Mouse (Mus musculus) embryo, embryonic 11.5 days (tissue): ENCODE measurements around the gene Olfr104-ps.

Experiments
- DNase-seq: peaks from one replicate; pipeline ENCODE4 v3.0.0-alpha.2; 2012; ENCODE audit warnings: low read depth, low spot score

Olfr104-ps gene

DNA sequence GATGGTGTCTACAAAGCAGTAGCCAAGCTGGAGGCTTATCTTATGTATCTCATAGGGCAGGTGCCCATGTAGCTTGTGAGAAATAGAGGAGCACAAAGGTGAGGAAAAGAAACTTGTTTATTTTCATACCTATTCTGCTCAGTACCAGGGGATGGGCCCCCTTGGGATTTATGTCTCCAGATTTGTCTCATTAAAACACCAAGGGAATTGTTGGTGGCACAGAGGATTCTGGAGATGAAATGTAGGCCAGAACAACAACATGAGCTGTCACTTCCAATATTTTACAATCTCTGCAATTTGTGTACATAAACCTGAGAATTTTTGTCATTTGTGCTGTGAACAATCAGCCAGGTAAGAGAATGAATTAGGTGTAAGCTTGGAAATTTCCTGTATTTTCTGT, at the start of gene Olfr104-ps:
TSS of gene Olfr104-ps (plus strand) at position 301 of the 400 bp plus-strand sequence.
- DNase-seq: no peak

DNA sequence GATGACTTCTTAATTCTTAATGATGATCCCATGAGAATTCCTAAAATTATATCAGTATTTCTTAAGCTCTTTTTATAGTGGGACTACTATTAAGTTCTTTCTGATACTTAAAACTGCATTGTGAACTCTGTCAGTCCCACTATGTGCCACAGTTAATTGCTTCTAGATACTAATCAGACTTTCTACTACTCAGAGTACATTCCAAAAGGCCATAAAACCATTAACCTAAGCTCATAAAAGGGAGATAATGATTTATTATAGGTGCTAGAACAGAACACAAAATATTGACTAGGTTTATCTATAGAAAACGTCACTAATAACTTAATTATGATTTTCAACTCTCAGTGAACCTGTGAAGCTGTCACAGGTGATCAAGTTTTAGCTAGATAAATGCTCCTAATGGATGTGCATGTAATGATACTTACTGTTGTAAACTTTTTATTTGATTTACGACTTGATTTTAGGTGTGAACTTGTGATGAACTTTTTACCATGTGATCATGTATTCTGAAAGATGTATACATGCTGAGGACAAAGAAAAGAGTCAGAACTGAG, 49.2 kb upstream of the Olfr104-ps start:
- DNase-seq: no peak

DNA sequence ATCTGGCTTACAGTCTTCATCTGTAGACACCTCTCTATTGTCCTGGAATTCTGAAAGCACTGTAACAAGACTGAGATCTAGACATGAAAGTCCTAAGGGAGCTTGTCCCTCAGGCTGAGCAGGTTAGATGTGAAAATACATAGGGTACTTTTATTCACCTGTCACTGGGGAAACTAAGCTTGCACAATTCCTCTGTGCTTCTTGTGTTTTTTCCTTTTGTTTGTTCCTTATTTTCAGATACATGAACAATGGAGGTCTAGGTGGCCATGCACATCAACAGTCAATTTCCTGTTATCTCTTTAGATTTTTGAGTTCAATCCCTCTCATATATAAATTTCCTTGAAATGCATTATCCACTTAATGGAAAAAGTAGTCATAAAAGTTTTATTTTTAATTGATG, 42.4 kb upstream of the Olfr104-ps start, which contains the start of gene Olfr102:
TSS of gene Olfr102 (minus strand) at position 101 of the 400 bp plus-strand sequence.
- DNase-seq: no peak

DNA sequence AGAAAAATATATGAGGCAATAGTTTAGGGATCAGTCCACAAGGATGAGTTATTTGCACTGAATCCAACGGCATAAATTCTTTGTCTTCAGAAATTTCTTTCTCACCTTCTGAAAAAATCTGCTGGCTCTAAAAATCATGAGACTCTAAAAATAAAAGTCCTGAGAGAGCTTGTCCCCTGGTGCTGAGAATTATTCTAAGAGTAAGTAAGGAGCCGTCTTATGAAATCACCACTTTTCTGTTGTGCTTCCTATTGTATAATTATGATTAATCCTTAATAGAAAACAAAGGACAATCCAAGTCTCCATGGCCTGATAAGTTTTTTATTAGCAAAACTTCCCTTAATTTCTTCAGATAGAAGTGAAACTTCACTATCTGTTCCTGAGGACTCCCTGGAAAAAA, 19.8 kb upstream of the Olfr104-ps start, which contains the start of gene Olfr103:
TSS of gene Olfr103 (minus strand) at position 101 of the 400 bp plus-strand sequence.
- DNase-seq: no peak

DNA sequence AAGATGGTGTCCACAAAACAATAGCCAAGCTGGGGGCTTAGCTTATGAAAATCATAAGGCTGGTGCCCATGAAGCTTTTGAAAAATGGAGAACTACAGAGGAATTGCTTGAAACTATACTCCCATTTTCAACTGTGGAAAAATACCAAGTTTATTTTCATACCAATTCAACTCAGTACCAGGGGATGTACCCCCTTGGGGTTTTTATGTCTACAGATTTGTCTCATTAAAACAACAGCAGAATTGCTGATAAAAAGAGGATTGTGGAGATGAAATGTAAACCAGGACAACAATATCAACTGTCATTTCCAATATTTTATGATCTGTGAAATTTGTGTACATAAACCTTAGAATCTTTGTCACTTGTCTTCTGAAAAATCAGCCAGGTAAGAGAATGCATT, 19.4 kb downstream of the Olfr104-ps start, which contains the start of gene Olfr105-ps:
TSS of gene Olfr105-ps (plus strand) at position 301 of the 400 bp plus-strand sequence.
- DNase-seq: no peak

DNA sequence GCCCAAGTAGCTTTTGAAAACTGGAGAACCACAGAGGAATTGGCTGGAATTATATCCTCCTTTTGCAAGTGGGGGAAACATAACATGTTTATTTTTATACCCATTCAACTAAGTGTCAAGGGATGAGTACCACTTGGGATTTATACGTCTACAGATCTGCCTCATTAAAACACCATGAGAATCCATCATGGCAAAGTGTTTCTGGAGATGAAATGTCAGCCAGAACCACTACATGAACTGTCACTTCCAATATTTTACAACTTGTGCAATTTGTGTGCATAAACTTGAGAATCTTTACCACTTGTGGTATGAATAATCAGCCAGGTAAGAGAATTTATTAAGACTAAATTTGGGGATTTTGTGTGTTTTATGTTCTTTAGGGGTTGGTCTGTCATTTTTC, 30.7 kb downstream of the Olfr104-ps start, which contains the start of gene Olfr106-ps:
TSS of gene Olfr106-ps (plus strand) at position 301 of the 400 bp plus-strand sequence.
- no peak for DNase-seq

DNA sequence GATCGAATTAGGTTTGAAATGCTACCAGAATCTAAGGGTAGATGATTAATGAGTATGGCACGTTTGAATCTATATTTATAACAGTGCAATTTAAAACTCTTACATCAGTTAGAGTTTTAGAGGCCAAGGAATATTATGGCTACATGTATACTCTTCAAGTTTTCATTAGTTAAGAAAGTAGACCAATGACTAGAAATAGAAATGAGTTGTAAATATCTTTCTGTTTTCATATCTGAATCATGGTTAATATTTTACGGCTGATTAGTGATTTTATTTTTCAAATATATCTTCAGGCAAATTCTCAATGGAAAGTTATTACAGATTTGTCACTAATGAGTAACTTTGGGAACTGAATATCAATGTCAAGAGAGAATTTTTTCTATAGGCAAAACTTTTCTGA, 39.5 kb downstream of the Olfr104-ps start, which contains the start of gene Olfr107:
TSS of gene Olfr107 (plus strand) at position 301 of the 400 bp plus-strand sequence.
- DNase-seq: no peak

DNA sequence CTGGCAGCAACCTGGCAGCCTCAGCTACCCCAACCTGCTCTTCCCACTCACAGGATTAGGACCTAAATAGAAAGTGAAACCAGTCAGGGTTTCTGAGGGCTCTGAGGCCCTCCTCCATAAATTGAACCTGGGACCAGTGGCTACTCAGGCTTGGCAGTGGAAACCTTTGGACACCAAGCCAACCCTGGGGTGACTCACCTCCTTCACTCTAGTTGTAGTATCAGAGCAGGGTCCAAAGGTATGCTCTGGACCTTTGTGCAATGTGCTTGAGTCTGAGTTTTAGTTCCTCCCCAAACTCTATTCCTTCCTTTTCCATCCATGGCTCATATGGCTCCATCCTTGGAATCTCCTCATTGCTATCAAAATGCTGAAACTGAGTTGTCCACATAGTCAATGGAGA, 54.0 kb downstream of the Olfr104-ps start:
- DNase-seq: no peak
